Mouse (Mus musculus) forebrain, postnatal 0 days (tissue): ENCODE measurements around the gene Adgrl1. TPM values are rescaled to one million over a fixed set of nuclear protein-coding genes. Genes with fewer than 3 reads are reported as not detected.

Source experiments
- ATAC-seq: fragments of 200-750 bp; cut with Nextera tagmentation; 2 replicates; pipeline ENCODE4 v1.8.0; 2017; ENCODE audit warnings: mild to moderate bottlenecking, moderate library complexity
- DNase-seq: peaks from one replicate; pipeline ENCODE4 v3.0.0-alpha.2; 2015
- H3K27ac ChIP-seq: fragments of 300-500 bp; sonication (generic); 2 replicates; pipeline ENCODE4 v1.5.1; 2014; ENCODE audit warnings: low read depth, mild to moderate bottlenecking, antibody characterized with exemption, low read length, moderate library complexity, mixed read lengths
- H3K27me3 ChIP-seq: fragments of 300-500 bp; sonication (generic); 2 replicates; pipeline ENCODE4 v1.6.1; 2014; ENCODE audit warnings: mild to moderate bottlenecking, low read length, mixed read lengths; ENCODE audit not compliant: insufficient read depth
- H3K36me3 ChIP-seq: fragments of 300-500 bp; sonication (generic); 2 replicates; pipeline ENCODE4 v1.6.1; 2014; ENCODE audit warnings: mild to moderate bottlenecking, moderate library complexity; ENCODE audit not compliant: insufficient read depth
- H3K4me1 ChIP-seq: fragments of 300-500 bp; sonication (generic); 2 replicates; pipeline ENCODE4 v1.6.1; 2014; ENCODE audit warnings: antibody characterized with exemption; ENCODE audit not compliant: insufficient read depth
- H3K4me2 ChIP-seq: fragments of 300-500 bp; sonication (generic); 2 replicates; pipeline ENCODE4 v1.6.1; 2014; ENCODE audit warnings: low read depth, mild to moderate bottlenecking, moderate library complexity
- H3K4me3 ChIP-seq: fragments of 300-500 bp; sonication (generic); 2 replicates; pipeline ENCODE4 v1.5.1; 2014; ENCODE audit warnings: low read depth, low read length, mixed read lengths
- H3K9ac ChIP-seq: fragments of 300-500 bp; sonication (generic); 2 replicates; pipeline ENCODE4 v1.6.1; 2014; ENCODE audit warnings: mild to moderate bottlenecking
- H3K9me3 ChIP-seq: fragments of 300-500 bp; sonication (generic); 2 replicates; pipeline ENCODE4 v1.6.1; 2016; ENCODE audit warnings: low read length
- CTCF ChIP-seq: sonication (generic); IDR thresholded peaks from 2 replicates; pipeline ENCODE4 v1.5.1; 2016; ENCODE audit warnings: antibody characterized with exemption, control low read depth, low read depth
- WGBS: fragments of 180-500 bp; shearing (Covaris S2); extraction: QIAGEN DNeasy Blood & Tissue Kit; methylation state at CpG from one replicate; pipeline ENCODE4 v1.1.7; 2014; 5-methylcytosine and 5-hydroxymethylcytosine counted together
- polyA plus RNA-seq: library from polyadenylated mRNA; unstranded; fragments of >200 nt; fragmentation: Nextera tagmentation; extraction: Ambion mirVana; gene quantifications from 2 replicates; pipeline ENCODE4 v1.2.1, GENCODE M21; 2015
- total RNA-seq: library from RNA; depleted of rRNA; stranded (reverse); fragments of >200 nt; gene quantifications from 2 replicates; pipeline ENCODE4 v1.2.3, GENCODE M21; 2014

Gene Adgrl1
- total and polyA plus RNA-seq, 2 experiments from 2014 or later, result 56.5 to 259 TPM

DNA sequence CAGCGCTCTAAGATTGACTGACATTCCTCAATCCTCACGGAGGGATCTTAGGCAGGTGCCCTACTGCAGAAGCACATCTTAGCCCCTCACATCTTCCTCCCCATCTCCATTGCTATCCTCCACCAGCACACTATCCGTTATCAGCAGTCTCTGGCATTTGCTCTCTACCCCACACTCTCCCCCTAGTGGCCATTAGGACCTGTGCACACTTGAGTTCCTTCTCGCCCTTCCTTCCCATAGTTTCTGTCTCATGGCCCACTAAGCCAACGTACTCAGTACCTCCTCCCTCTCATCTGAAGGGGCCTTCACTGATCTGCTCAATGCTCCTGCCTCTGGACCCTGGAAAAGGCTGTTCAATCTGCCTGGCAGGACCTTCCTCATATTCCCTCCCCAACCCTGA, 4.0 kb upstream of the Adgrl1 start:
- TF ChIP-seq CTCF, result peak; percentile 91
- Histone ChIP-seq H3K27ac (no peak overlapping the region), H3K4me3 (no peak overlapping the region), H3K4me2 (no peak overlapping the region), H3K9me3 (no peaks in the 10 kb centered on the region), H3K27me3 (no peaks in the 10 kb centered on the region; the same call in 1 of the 2 replicates), H3K4me1 (peaks cover 13% of the 10 kb centered on the region; the same call in 1 of the 2 replicates), H3K36me3 (no peaks in the 10 kb centered on the region), H3K9ac (no peak overlapping the region)
- DNase-seq (peak; percentile 43), ATAC-seq (no peak)
- 2% methylated on average over 5 of the region's 5 CpGs for WGBS

DNA sequence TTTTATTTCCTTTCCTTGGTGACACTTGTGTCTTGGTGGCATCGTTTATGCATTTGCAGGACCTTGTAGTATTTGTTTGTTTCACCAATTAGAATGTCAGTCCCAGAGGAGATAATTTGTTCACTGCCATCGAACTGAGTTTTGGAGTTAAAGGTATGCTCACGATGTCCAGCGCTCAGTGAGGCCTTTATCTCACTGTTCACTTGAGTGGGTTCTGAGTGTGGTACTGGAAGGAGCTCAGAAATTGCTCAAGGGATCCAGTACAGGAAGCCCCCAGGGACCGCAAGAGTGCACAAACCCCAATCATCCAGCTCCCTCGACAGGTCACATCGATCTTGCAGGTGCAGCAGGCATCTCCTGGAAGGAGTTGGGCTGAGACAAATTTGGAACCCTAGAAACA, 3.4 kb upstream of the Adgrl1 start:
- Histone ChIP-seq H3K4me3 (no peak overlapping the region), H3K9ac (no peak overlapping the region), H3K4me2 (peak overlapping the region; percentile 79), H3K9me3 (no peaks in the 10 kb centered on the region), H3K4me1 (peaks cover 13% of the 10 kb centered on the region; the same call in 1 of the 2 replicates), H3K27ac (no peak overlapping the region), H3K36me3 (no peaks in the 10 kb centered on the region), H3K27me3 (no peaks in the 10 kb centered on the region; the same call in 1 of the 2 replicates)
- ATAC-seq (no peak), DNase-seq (no peak)
- TF ChIP-seq CTCF, result no peak
- 85% methylated on average over 7 of the region's 7 CpGs for WGBS

DNA sequence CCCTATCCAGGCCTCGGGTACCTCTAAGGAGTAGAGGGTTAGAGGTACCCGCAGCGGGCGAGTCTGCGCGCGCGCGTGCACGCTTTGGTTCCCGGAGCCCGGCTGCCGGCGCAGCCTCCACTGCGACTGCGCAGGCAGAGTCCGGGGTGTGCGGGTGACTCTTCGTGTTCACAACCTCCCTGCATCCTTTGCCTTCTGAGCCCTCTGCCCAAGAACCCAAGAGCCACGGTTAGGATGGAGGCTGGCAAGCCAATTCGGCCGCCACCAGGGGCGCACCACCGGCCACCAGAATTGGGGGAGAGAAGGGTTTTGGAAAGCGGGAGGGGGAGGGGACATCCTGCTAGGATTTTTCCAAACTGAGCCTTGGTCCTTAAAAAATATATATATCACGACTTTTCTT, 2.7 kb upstream of the Adgrl1 start:
- ATAC-seq, result no peak
- H3K9ac ChIP-seq, result peak overlapping the region; percentile 39
- peaks cover 13% of the 10 kb centered on the region; the same call in 1 of the 2 replicates for H3K4me1 ChIP-seq
- peak; percentile 75 for TF ChIP-seq CTCF
- no peaks in the 10 kb centered on the region for H3K36me3 ChIP-seq
- DNase-seq, result peak; percentile 74
- H3K4me2 ChIP-seq, result peak overlapping the region; percentile 79
- H3K9me3 ChIP-seq, result no peaks in the 10 kb centered on the region
- H3K4me3 ChIP-seq, result peak overlapping the region; percentile 34
- 1% methylated on average over 26 of the region's 26 CpGs for WGBS
- no peaks in the 10 kb centered on the region; the same call in 1 of the 2 replicates for H3K27me3 ChIP-seq
- peak overlapping the region; percentile 16; the same call in 1 of the 2 replicates for H3K27ac ChIP-seq

DNA sequence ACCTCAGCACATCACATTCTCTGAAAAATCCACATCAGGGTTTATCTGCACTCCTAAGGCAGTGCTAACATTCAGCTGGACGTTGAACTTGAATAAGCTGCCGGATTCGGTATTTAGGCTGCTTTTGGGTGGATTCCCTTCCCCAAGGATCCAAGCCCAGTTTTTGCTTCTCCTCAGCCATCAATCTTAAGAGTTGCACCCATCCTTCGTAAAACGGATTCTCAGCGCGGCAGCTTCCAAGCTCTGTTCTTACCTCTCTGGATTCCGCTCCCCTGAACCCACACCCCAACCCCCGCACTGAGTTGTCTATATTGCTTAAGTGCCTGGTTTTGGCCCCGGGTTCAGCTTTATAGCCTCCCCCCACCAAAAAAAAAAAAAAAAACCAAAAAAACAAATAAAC, 1.4 kb upstream of the Adgrl1 start:
- H3K9me3 ChIP-seq, result no peaks in the 10 kb centered on the region
- H3K4me1 ChIP-seq, result peaks cover 20% of the 10 kb centered on the region; the same call in 1 of the 2 replicates
- no peak for TF ChIP-seq CTCF
- peak; percentile 78 for DNase-seq
- peak overlapping the region; percentile 98 for H3K9ac ChIP-seq
- ATAC-seq, result no peak
- H3K4me2 ChIP-seq, result peak overlapping the region; percentile 79
- 6% methylated on average over 10 of the region's 10 CpGs for WGBS
- peak overlapping the region; percentile 95 for H3K4me3 ChIP-seq
- H3K27ac ChIP-seq, result peak overlapping the region; percentile 99
- no peaks in the 10 kb centered on the region for H3K36me3 ChIP-seq
- no peaks in the 10 kb centered on the region; the same call in 1 of the 2 replicates for H3K27me3 ChIP-seq

DNA sequence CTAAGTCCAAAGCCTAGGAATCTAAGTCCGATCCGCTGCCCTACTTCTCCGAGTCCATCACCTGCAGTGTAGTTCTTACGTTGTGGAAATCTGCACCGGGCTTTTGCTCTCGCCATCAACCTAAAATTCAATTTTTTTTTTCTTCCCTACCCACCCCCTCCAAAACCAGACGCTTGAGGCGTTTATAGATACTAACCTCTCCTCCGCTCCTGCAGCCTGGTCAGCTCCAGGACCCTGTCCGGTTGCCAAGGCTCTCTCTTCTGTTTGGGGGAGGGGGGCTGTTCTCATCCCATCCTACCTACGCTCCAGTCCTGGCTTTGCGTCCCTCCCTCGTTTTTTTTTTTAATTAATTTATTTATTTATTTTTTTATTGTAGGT, 931 bp upstream of the Adgrl1 start:
- peak; percentile 1; the same call in 1 of the 2 replicates for ATAC-seq

GRCm38 (mm10) chr8:83900266-83900956, 506 bp downstream of the Adgrl1 start:
- Histone ChIP-seq H3K27ac (peak overlapping the region; percentile 99), H3K9me3 (no peaks in the 10 kb centered on the region), H3K4me1 (peaks cover 20% of the 10 kb centered on the region; the same call in 1 of the 2 replicates), H3K4me2 (peak overlapping the region; percentile 79), H3K36me3 (no peaks in the 10 kb centered on the region), H3K9ac (peak overlapping the region; percentile 98), H3K27me3 (no peaks in the 10 kb centered on the region), H3K4me3 (peak overlapping the region; percentile 95)
- DNase-seq (peak; percentile 78), ATAC-seq (peak; percentile 8)
- 4% methylated on average over 64 of the region's 100 CpGs for WGBS
- TF ChIP-seq CTCF, result no peak

More for the DNA sequence above, 931 bp upstream of the Adgrl1 start:
- peak; percentile 91 for DNase-seq
- Histone ChIP-seq H3K4me3 (peak overlapping the region; percentile 95), H3K4me1 (peaks cover 20% of the 10 kb centered on the region; the same call in 1 of the 2 replicates), H3K9me3 (no peaks in the 10 kb centered on the region), H3K36me3 (no peaks in the 10 kb centered on the region), H3K4me2 (peak overlapping the region; percentile 79), H3K27me3 (no peaks in the 10 kb centered on the region; the same call in 1 of the 2 replicates), H3K9ac (peak overlapping the region; percentile 98), H3K27ac (peak overlapping the region; percentile 99)
- WGBS, result under 1% methylated on average over 13 of the region's 13 CpGs
- no peak for TF ChIP-seq CTCF

DNA sequence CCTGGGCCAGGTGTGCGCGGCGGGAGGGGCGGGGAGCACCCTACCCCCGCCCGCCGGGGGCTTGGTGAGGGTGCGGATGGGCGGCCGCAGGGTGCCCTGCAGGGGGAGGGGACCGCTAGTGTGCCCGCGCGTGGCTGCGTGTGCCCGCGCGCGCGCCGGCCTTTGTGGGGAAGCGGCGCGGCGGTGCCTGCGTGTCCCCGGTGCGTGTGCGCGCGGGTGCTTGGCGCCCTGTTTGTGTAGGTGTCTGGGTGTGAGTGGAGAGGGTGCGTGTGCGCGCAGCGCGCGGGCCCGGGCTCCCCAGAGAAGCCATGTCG, 1.0 kb downstream of the Adgrl1 start:
- peak; percentile 91 for DNase-seq
- Histone ChIP-seq H3K27me3 (no peaks in the 10 kb centered on the region), H3K4me1 (peaks cover 20% of the 10 kb centered on the region; the same call in 1 of the 2 replicates), H3K9ac (peak overlapping the region; percentile 98), H3K4me2 (peak overlapping the region; percentile 79), H3K36me3 (no peaks in the 10 kb centered on the region; the same call in 1 of the 2 replicates), H3K4me3 (peak overlapping the region; percentile 95), H3K9me3 (no peaks in the 10 kb centered on the region), H3K27ac (peak overlapping the region; percentile 99)
- TF ChIP-seq CTCF, result no peak
- WGBS, result 3% methylated on average over 36 of the region's 40 CpGs
- ATAC-seq, result peak; percentile 0; the same call in 1 of the 2 replicates
